Mouse (Mus musculus): Measurements from ENCODE around the gene Hps1. TPM values are rescaled to one million over a fixed set of nuclear protein-coding genes. Genes with fewer than 3 reads are reported as not detected.

The Hps1 gene
- polyA plus RNA-seq, 1 experiment from 2014 or later, result 14.9 TPM

DNA sequence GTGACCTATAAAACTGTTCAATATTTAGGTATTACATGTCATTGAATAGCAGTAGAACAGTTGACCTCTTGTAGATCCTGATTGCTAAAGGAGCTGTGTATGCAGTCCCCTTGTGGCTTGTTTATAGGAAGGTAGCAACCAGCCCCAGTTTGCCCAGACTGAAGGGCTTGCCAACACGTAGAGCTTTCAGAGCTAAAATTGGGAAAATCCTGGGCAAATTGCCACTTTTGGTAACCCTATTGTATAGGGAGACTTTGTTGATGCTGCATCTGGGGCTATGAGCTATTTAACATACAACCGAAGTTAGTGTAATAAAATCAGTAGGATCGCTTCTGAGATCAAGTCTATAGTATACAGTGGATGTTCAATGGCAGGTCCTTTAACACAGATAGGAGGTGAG, 61.7 kb downstream of the Hps1 start:
- no peaks in the 10 kb centered on the region for H3K9me3 ChIP-seq (ENCODE audit: control insufficient read depth)
- no peaks in the 10 kb centered on the region for H3K27me3 ChIP-seq (replicated peaks; ENCODE audit: control insufficient read depth, insufficient read depth, low read length)
- H3K36me3 ChIP-seq (ENCODE audit: control insufficient read depth, insufficient read depth), result no peaks in the 10 kb centered on the region
- 0 out of 2 replicates have a peak, but pooled peaks cover 4% of the 10 kb centered on the region for H3K4me1 ChIP-seq (replicated peaks; ENCODE audit: control insufficient read depth, insufficient read depth, low read length)
- no peak for TF ChIP-seq CTCF (IDR thresholded peaks at IDR 0.05; ENCODE audit: low read depth)
- ATAC-seq, result no peak
- H3K27ac ChIP-seq (ENCODE audit: low read depth, low read length), result no peak overlapping the region
- H3K4me2 ChIP-seq (replicated peaks; ENCODE audit: low read depth), result no peak overlapping the region
- no peak overlapping the region for H3K4me3 ChIP-seq (ENCODE audit: low read depth, low read length)
- no peak overlapping the region for H3K9ac ChIP-seq (ENCODE audit: low read depth, low read length)
- WGBS, result 83% methylated on average over 3 of the region's 3 CpGs

DNA sequence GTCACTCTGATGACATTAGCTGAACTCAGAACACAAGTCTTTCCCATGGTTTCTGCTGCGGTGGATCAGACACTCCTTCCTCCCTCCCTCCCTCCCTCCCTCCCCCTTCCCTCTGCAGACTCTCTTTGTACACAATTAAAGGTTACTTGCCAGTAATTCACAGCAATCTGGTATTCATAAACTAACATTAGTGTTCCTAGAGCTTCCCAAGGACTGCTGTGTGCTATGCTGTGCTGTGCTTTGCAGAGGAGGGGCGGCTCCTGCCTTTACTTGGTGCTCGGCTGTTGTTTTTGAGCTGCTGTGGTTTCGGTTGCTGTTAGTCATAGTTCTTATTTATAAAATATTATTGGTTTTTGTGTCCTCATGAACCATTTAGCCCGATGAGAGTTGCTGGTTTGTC, 62.1 kb downstream of the Hps1 start:
- H3K9ac ChIP-seq (ENCODE audit: low read depth, low read length), result no peak overlapping the region
- no peak overlapping the region for H3K4me2 ChIP-seq (replicated peaks; ENCODE audit: low read depth)
- H3K9me3 ChIP-seq (ENCODE audit: control insufficient read depth), result no peaks in the 10 kb centered on the region
- WGBS, result 54% methylated on average over 5 of the region's 5 CpGs
- ATAC-seq, result no peak
- 0 out of 2 replicates have a peak, but pooled peaks cover 4% of the 10 kb centered on the region for H3K4me1 ChIP-seq (replicated peaks; ENCODE audit: control insufficient read depth, insufficient read depth, low read length)
- no peaks in the 10 kb centered on the region for H3K27me3 ChIP-seq (replicated peaks; ENCODE audit: control insufficient read depth, insufficient read depth, low read length)
- no peak overlapping the region for H3K27ac ChIP-seq (ENCODE audit: low read depth, low read length)
- H3K36me3 ChIP-seq (ENCODE audit: control insufficient read depth, insufficient read depth), result no peaks in the 10 kb centered on the region
- no peak for TF ChIP-seq CTCF (IDR thresholded peaks at IDR 0.05; ENCODE audit: low read depth)
- no peak overlapping the region for H3K4me3 ChIP-seq (ENCODE audit: low read depth, low read length)

DNA sequence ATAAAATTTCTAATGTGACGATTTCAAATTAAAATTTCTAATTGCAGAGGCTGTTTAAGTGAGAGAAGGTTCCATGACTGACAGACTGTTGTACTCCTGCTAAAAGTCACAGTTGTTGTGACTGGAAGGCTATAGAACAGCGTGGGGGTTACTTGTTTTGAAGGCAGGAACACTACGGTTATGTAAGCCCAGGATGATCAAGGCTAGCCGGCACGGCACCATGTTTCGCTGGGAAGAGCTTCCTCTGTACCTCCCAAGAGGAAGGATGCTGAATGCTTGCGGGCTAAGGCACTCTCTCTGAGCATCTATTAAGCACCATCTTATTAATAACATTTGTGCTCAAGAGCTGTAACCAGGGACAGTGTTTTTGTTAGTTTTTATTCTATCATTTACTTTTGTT, 63.3 kb downstream of the Hps1 start:
- H3K4me3 ChIP-seq (ENCODE audit: low read depth, low read length), result no peak overlapping the region
- ATAC-seq, result no peak
- WGBS, result 69% methylated on average over 7 of the region's 7 CpGs
- H3K27ac ChIP-seq (ENCODE audit: low read depth, low read length), result no peak overlapping the region
- H3K4me1 ChIP-seq (replicated peaks; ENCODE audit: control insufficient read depth, insufficient read depth, low read length), result no peaks in the 10 kb centered on the region
- no peaks in the 10 kb centered on the region for H3K36me3 ChIP-seq (ENCODE audit: control insufficient read depth, insufficient read depth)
- TF ChIP-seq CTCF (IDR thresholded peaks at IDR 0.05; ENCODE audit: low read depth), result no peak
- H3K9me3 ChIP-seq (ENCODE audit: control insufficient read depth), result no peaks in the 10 kb centered on the region
- no peak overlapping the region for H3K9ac ChIP-seq (ENCODE audit: low read depth, low read length)
- H3K4me2 ChIP-seq (replicated peaks; ENCODE audit: low read depth), result no peak overlapping the region
- no peaks in the 10 kb centered on the region for H3K27me3 ChIP-seq (replicated peaks; ENCODE audit: control insufficient read depth, insufficient read depth, low read length)

DNA sequence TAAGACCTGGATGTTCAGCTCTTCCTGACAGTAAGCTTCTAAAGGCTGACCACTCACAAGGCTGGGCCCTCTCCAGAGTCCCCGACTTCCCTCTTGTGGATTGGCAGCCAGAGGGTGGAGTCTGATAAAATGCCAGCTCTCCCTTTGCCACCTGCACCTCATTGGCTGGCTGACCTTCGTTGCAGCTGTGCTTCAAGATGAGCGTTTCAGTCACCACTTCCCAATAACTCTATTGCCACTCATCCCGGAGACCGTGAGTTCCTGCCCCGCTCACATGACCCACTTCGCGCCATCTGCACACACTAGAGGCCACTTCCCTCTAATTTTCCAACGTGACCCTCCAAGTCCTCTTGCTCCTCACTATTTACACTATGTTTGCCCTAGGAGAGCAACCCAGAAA, 66.0 kb downstream of the Hps1 start:
- H3K4me3 ChIP-seq (ENCODE audit: low read depth, low read length), result no peak overlapping the region
- H3K9me3 ChIP-seq (ENCODE audit: control insufficient read depth), result no peaks in the 10 kb centered on the region
- TF ChIP-seq CTCF (IDR thresholded peaks at IDR 0.05; ENCODE audit: low read depth), result no peak
- H3K27ac ChIP-seq (ENCODE audit: low read depth, low read length), result no peak overlapping the region
- ATAC-seq, result no peak
- H3K4me2 ChIP-seq (replicated peaks; ENCODE audit: low read depth), result no peak overlapping the region
- H3K9ac ChIP-seq (ENCODE audit: low read depth, low read length), result no peak overlapping the region
- H3K27me3 ChIP-seq (replicated peaks; ENCODE audit: control insufficient read depth, insufficient read depth, low read length), result no peaks in the 10 kb centered on the region
- H3K4me1 ChIP-seq (replicated peaks; ENCODE audit: control insufficient read depth, insufficient read depth, low read length), result no peaks in the 10 kb centered on the region
- 80% methylated on average over 9 of the region's 9 CpGs for WGBS
- H3K36me3 ChIP-seq (ENCODE audit: control insufficient read depth, insufficient read depth), result no peaks in the 10 kb centered on the region

Other genes with a start within 250 kb of the Hps1 start
- gene Loxl4, start 167.2 kb downstream of the Hps1 start, polyA plus RNA-seq (2015; fragmentation: Nextera tagmentation; extraction: Ambion mirVana), result 0.78 and 0.99 TPM in 2 replicates
- gene Pyroxd2, start 27.2 kb downstream of the Hps1 start, polyA plus RNA-seq (2015; fragmentation: Nextera tagmentation; extraction: Ambion mirVana), result 13.8 and 16.1 TPM in 2 replicates

All from intestine, postnatal 0 days (tissue).